Comparison of ENCODE assay signal across 8 mouse cellular contexts in genomic region chr13:24501179-24501905, GRCm38 (mm10).
DNase-seq lines count a peak whose midpoint lies in the region; ATAC-seq lines count a peak whose summit lies in the region.
"Had no signal": no experiment of that assay in that cellular context is flagged by ENCODE, and none has a peak within 500 bp of the region (broad histone marks: within the 10 kb centered on the region; RNA-seq: fewer than 3 reads in every experiment).

No protein-coding gene starts in this region.

- WGBS in hindbrain, embryonic 13.5 days = 66% methylated on average over 25 of the region's 25 CpGs
- WGBS in midbrain, embryonic 13.5 days = 59% methylated on average over 25 of the region's 25 CpGs

- H3K9ac ChIP-seq in hindbrain, embryonic 13.5 days = no peak overlapping the region
- no peak overlapping the region for H3K9ac ChIP-seq in midbrain, embryonic 13.5 days (replicated peaks)

- peak; percentile 56 to 59 for DNase-seq in B cell, adult 2 months
- peak; percentile 60 for DNase-seq in CD4-positive, CD25-positive, alpha-beta regulatory T cell, adult 2 months (ENCODE audit: low read depth, low spot score)
- DNase-seq in cerebellum, postnatal 36 days = no peak
- DNase-seq in ovary, postnatal 10 days (ENCODE audit: low spot score) = no peak
- no peak for DNase-seq in urinary bladder, postnatal 10 days (ENCODE audit: low spot score)
- DNase-seq: adrenal gland, postnatal 36 days had no signal

- no peaks in the 10 kb centered on the region for H3K27me3 ChIP-seq in hindbrain, embryonic 13.5 days
- H3K27me3 ChIP-seq in midbrain, embryonic 13.5 days = no peaks in the 10 kb centered on the region

- no peak overlapping the region for H3K4me3 ChIP-seq in hindbrain, embryonic 13.5 days
- H3K4me3 ChIP-seq in midbrain, embryonic 13.5 days (replicated peaks) = no peak overlapping the region

- peaks cover 15% of the 10 kb centered on the region for H3K4me1 ChIP-seq in hindbrain, embryonic 13.5 days (replicated peaks)
- H3K4me1 ChIP-seq in midbrain, embryonic 13.5 days (replicated peaks) = peaks cover 18% of the 10 kb centered on the region

- H3K9me3 ChIP-seq in hindbrain, embryonic 13.5 days = no peaks in the 10 kb centered on the region
- no peaks in the 10 kb centered on the region for H3K9me3 ChIP-seq in midbrain, embryonic 13.5 days

- no peak overlapping the region for H3K27ac ChIP-seq in hindbrain, embryonic 13.5 days
- H3K27ac ChIP-seq in midbrain, embryonic 13.5 days = 0 out of 2 replicates have a peak overlapping the region, but pooled peaks have one; percentile 9

- no peaks in the 10 kb centered on the region for H3K36me3 ChIP-seq in hindbrain, embryonic 13.5 days
- no peaks in the 10 kb centered on the region for H3K36me3 ChIP-seq in midbrain, embryonic 13.5 days

- ATAC-seq in hindbrain, embryonic 13.5 days (ENCODE audit: low FRiP score) = peak; percentile 61
- peak; percentile 96 for ATAC-seq in midbrain, embryonic 13.5 days

- H3K4me2 ChIP-seq in hindbrain, embryonic 13.5 days = no peak overlapping the region
- H3K4me2 ChIP-seq in midbrain, embryonic 13.5 days (replicated peaks) = no peak overlapping the region

Comparison
In these comparisons a context has a peak if more than half of its experiments do, and no peak if none do; other contexts are left out.
1. DNase-seq: peak in B cell, adult 2 months (2 of 2) and CD4-positive, CD25-positive, alpha-beta regulatory T cell, adult 2 months (single experiment); none in cerebellum, postnatal 36 days (0 of 2), ovary, postnatal 10 days (single experiment) and urinary bladder, postnatal 10 days (single experiment).